Mouse (Mus musculus) layer of hippocampus, adult 9-11 months (tissue): ENCODE results near the gene H2-Eb2.
A peak's percentile ranks its signal among the peaks of the same experiment; 100 is the strongest.

Experiments
- DNase-seq: peaks from one replicate; pipeline ENCODE4 v3.0.0; 2022

The H2-Eb2 gene

DNA sequence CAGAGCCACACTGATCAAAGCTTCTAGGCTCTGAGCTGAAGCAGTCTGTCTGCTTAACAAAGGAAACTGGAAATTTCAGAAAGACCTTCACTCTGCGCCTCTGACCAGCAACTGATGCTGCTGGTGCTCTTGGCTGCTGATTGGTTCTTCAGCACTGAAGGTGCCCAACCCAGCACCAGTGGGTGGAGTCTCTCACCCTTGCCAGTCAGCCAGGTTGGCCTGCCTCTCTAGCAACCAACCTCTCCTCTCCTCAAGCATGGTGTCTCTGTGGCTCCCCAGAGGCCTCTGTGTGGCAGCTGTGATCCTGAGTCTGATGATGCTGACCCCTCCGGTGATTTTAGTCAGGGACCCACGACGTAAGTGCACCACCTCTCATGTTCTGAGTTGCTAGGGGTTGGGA, at the start of gene H2-Eb2:
TSS of gene H2-Eb2 (plus strand) at position 230 of the 400 bp plus-strand sequence.
- no peak for DNase-seq

DNA sequence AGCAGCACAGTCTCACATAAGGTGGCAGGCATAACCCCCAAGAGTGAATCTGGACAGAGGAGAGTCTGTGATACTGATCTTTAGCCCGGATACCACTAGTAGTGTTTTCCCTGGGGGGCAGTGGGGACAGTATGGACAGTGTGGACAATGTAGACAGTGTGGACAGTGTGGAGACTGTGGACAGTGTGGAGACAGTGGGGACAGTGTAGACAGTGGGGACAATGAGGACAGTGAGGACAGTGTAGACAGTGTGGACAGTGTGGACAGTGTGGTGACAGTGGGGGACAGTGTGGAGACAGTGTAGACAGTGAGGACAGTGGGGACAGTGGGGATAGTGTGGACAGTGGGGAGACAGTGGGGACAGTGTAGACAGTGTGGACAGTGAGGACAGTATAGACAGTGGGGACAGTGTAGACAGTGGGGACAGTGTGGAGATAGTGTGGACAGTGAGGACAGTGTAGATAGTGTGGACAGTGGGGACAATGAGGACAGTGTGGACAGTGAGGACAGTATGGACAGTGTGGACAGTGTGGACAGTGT, 44.9 kb upstream of the H2-Eb2 start:
- DNase-seq: no peak

DNA sequence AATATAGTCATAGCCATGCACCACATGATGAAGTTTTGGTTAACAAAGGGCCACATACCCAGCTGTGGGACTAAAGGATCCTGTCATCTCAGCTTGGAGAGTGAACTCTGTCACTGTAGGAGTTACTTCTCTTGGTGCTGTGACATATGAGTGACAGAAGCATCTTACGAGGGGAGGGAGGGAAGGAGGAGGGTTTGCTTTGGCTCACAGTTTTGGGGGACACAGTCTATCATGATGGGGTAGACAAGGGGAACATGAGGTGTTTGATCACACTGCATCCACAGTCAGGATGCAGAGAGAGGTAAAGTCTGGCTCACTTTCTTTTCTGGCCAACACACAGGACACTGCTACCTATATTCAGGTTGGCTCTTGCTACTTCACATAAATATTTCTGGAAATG, 43.6 kb upstream of the H2-Eb2 start:
- no peak for DNase-seq

DNA sequence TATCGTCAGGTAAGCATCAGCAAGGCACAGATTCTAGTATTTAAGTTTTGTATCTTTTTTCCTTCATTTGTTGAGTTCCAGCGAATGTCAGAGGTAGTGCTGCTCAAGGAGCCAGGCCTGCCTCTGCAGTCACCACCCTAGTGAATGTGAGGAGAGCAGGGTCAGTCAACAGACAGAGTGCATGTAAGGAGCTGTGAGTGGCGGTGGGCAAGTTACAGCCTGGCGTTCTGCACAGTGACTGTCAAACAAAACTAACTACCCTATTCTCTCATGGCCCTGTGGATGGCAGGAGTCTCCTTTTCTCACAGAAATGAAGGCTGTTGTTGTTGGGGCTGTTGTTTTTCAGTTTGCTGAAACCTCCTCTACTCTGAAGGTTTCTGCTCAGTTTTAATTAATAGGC, 40.1 kb upstream of the H2-Eb2 start:
- DNase-seq: no peak

DNA sequence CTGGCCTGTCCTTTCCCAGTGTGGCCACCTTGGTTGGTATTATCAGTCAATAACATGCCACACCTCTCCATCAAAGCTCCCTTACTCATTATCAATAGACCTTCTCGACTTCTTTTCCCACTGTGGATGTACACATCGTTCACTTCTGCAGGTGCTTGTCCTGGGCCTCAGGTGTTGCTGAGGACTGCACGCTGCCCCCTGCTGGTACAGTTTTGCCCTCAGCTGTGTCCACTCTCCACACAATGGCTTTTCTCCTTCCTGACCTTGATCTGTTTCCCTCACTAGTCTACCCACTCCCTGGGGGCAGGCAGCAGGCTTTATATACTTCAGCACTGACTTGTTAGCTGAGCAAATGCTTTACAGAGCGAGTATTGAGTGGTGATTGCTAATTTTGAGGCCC, 39.6 kb upstream of the H2-Eb2 start:
- DNase-seq: no peak

DNA sequence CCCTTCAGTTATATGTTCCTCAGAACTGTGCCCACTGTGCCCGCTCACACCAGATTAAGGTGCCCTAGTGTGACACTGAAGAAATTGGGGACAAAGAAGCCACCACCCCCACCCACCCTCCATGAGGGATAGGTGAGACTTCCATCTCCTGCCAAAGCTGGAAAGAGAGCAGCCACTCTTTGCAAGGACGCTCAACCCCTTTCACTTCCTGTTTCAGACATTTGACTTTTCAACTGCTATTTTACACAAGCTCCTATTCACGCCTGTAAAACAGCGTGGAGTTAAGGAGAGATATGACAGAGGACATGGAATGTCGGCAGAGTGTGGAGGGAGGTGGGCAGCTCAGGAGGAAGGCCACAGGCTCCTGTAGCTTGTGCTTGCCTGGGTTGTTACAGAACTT, 39.0 kb upstream of the H2-Eb2 start:
- DNase-seq: no peak

DNA sequence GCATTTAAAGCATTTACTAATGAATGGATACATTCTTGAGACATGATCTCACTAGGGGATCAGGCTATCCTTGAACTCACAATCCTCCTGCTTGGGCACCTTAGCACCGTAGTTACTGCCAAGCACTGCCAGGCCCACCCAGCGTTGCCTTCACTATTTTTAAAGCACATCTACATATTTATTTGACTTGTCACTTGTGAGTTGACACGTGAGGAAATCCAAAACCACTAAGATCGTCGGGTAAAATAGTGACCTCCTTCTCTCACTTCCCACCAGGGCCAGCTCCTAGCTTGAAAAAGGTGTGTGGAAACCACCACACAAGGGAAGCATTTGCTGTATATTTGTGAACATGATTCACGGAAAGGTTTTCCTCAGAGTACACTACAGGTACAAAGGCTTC, 38.5 kb upstream of the H2-Eb2 start:
- DNase-seq: no peak

DNA sequence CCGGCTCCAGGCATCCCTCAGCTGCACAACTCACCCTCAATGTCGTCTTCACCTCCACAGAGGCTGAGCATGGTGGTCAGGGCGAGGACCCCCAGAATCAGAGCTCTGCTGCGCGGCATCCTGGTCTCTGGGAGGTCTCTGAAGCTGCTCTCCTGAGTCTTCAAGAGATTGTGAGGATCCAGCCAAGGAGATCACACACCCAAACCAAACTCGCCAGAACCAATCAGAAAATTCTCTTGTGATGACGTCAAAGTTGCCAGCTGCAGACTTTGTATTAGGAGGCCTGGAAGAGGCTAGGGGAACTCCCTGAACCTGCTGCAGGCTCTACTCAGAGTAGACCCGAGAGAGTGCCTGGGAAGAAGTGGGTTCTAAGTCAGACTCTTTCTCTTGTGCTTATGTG, 37.8 kb upstream of the H2-Eb2 start, which contains the start of gene H2-Aa:
TSS of gene H2-Aa (minus strand) at position 176 of the 400 bp plus-strand sequence.
- DNase-seq: peak; percentile 89

DNA sequence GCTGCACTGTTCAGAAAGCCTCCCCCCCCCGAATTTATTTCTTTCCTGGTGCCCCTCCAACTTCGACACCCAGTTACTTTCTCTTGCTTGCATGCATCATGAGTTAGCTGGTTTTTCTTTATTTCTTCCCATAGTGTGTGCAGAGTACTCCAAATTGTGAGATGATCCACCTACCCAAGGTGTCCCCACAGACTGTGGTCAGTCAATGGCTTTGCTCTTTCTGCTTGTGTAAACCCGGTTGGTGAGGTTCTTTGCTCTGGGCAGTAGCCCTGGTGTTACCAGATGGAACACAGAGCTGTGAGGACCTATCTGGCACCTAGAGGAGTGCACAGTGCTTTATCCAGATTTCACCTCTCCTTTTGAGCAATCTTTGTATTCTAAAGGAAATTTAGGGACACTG, 37.3 kb upstream of the H2-Eb2 start:
- DNase-seq: no peak

DNA sequence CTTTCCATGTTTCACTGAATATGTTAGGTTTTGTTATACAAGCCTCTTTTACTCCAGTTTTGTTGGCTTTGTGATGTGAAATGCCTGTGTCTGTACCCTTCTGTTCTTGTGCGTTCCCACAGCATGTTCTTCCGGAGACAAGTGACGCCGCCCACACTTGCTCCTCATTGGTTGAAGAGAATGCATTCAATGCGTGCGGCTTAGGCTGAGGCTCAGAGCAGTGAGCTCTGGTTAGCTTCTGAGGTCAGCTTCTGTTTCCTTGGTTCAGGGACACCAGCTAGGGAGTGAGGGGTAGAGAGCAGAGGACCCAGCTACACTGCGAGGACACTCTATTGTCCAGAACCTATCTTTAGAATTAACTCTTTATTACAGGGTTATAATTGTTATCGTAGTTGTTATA, 33.9 kb upstream of the H2-Eb2 start:
- peak; percentile 83 for DNase-seq

DNA sequence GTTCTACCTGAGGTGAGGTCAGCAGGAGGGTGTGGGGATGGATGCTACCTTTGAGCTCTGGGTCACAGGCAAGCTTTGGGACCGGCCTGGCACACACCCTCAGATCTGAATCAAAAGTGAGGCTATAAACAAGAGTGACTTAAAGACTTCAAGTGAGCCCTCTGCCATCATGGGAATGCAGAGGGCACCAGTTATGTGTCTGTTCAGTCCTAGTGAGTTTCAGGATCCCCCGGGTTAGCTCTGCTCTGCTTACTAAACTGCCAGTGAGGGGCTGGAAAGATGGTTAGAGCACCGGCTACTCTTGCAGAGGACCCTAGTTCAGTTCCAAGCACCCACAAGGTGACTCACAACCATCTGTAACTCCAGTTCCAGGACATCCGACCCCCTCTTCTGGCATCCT, 32.9 kb upstream of the H2-Eb2 start:
- DNase-seq: no peak

DNA sequence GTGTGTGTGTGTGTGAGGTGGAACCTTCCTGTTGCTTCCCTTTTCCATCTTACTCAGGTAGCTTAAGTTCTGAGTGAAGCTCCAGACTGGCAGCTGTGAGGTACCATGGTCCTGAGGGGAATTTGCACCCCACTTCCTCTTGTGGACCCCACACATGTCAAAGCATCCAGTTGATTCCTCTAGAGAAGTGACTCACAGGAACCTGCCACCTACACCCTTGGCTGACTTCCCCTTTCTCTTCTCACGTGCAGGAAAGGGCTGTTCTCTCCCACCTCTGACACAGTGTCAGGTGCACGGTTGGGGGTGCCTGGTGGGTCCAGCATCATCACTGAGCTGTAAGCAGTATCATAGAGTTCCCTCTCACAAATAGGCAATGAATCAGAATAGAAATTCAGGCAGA, 31.9 kb upstream of the H2-Eb2 start:
- DNase-seq: no peak

DNA sequence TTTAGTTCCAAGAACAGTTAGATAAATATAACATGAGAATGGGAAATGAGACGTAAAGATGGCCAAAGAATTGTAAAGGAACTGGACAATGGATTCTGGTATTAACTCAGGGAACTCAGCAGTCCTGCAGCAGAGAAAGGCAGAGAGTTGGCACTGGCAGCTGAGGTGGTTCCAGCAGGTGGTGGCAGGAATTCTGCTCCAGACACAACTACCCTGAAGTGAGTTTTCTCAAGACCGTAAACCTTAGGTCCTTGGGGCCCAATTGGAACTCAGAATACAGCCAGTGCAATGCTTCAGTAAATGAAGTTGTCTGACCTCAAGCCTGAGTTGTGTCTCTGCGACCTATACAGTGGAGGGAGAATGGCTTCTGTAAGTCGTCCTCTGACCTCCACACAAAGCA, 31.2 kb upstream of the H2-Eb2 start:
- DNase-seq: no peak

DNA sequence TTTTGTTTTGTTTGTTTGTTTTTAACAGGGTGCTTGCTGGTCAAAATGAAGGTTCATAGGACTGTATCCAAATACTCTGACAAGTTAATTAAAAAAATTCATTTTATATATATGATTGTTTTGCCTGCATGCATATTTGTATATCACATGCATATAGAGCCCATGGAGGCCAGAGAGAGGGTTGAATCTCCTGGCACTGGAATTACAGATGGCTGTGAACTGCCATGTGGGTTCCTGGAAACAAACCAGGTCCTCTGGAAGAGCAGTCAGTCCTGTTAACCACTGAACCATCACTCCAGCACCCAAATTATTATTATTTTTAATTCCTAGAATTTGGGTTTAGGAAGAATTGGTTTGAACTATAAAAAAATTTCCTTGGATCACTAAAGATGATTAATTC, 30.2 kb upstream of the H2-Eb2 start:
- no peak for DNase-seq

DNA sequence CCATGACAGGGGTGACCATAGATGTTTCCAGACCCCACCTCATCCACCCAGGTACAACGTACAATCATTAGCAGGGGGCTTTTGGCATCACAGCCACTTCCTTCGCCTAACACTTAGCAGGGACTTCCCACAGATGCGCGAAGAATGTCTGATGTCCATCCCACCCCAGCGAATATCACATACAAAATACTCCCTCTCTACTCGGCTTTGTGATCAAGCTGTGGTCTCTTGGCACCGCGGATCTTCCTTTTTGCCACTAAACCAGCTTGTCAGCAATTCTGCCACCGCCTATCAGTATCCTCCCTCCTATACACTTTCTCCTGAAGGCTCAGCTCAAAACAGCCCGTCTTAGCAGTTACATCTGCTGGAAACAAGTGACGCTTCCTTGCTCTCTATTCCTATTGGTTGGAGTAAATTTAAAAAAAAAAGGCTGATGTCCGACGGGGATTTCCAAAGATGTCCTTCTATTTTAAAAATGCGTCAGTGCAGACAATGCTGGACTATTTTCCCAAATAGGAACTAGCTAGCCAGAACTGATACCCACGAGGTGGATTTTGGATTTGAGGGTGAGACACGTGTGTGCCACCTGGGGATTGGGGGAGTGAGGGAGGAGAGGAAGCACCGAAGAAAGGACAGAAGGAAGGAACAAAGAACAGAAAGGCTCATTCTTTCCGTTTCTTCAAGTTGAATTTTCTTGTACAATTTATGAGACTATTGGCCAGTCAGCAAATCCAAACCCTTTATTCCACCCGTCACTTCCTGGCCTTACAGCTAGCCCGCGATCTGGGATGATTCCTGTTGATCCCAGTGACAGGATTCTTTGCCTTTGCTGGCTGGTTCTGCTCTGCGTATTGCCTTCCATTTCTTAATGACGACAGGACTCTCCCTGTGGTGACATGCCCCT, 29.3 kb upstream of the H2-Eb2 start:
- DNase-seq: peak; percentile 53

DNA sequence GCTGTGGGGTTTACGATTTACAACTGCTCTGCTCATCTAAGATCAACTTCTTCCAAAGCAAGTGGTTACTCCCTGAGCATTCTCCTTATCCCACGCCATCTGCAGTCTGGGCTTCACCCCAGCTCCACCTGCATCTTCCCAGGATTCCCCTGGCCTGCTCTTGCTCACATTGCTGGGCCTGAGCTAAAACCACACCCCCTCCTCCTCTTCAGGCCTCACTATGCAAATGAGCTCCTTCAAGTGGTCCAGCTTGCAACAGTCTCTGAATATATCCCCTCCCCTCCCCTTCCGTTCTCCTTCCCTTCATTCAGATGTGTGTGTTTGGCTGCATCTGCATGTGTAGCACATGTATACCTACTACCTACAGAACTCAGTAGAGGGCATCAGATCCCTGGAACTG, 26.1 kb upstream of the H2-Eb2 start:
- DNase-seq: no peak

DNA sequence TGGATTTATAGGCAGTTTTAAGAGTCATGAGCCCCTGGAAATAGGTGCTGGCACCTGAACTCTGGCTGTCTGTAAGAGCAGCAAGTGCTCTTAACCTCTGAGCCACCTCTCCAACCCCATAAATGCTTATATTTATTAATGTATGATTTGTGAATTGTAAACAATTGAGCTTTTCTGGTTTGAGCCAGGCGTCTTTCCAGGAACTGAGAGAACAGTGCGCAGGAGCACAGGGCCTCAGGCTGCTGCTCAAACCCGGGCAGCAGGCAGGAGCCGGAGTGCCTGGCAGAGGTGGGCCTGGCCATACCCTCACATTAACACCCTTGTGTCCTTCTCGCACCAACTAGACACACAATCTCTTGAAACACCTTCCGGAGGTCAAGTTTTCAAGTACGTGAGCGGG, 25.4 kb upstream of the H2-Eb2 start:
- DNase-seq: no peak

DNA sequence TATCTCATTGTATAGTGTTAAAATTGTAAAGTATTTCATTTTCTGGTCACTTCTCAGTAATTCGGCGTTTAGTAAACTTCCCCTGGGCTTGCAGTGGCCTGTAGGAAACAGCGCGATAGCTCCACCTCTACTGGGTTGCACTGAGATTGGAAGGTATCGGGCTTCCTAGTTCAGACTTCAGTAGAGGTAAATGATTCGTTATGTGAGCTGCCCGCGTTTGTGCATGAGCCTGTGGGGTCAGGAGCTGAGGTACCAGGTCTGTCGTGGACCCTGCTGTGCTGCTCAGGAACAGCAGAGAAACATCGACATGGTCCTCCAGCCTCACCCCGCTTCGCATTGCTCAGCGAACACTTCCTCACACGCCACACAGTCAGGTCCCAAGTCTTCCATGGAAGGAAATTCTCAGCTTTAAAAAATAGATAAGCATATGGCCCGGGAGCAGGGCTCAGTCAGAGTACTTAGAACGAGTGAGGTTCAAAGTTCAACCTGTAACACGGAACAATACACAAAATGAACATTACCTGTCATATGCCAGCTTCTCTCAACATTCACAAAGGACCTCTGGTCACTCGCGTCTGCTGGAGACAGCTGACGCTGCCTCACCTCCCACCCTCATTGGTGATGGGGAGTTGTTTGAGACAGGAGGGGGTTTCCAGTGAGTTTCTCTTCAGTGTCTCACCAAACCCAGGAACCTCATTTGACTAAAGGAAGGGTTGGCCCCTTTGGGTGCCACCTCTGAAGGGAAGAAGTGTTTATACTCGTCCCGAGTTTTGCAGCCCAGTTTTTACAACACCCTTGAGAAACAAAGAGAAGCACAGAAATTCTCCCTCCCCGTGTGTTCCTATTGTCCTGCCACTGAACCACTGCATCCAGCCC, 24.5 kb upstream of the H2-Eb2 start:
- no peak for DNase-seq

DNA sequence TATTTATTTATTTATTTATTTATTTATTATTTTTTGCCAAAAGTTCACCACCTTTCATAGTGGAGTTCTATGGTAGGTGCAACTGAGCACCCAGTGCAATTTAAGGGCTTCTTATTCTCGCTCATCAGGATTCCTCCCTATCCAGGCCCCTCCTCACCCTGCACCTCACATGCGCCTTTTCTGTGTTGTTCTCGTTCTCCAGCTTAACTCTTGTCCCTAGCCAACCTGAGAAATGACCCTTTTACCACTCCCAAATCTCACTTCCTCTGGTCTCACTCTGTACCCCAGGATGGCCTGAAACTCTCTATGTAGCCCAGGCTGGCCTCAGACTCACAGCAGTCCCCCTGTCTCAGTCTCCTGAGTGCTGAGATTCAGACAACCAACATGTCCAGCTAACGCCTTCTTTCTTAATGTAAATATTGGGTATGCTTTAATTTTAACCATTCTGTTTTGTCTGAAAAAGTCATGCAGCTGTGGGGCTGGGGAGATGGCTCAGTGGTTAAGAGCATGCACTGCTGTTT, 23.7 kb upstream of the H2-Eb2 start:
- no peak for DNase-seq

DNA sequence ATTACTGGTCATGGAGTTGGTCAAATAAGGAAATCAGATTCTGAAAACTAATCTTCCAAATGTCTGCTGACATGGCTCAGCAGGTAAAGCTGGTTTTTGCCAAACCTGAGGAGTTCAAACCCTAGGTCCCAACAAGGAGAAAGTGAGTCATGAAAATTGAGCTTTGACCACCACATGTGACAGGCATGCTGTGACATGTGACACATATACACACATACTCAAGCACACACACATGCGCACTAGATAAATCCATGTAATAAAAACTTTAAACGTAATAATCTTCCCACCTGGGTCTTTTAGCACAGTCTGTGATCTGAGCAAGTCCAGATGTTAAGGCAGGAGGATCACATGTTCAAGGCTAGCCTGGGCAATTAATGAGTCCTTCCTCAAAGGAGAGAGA, 21.7 kb upstream of the H2-Eb2 start:
- no peak for DNase-seq

DNA sequence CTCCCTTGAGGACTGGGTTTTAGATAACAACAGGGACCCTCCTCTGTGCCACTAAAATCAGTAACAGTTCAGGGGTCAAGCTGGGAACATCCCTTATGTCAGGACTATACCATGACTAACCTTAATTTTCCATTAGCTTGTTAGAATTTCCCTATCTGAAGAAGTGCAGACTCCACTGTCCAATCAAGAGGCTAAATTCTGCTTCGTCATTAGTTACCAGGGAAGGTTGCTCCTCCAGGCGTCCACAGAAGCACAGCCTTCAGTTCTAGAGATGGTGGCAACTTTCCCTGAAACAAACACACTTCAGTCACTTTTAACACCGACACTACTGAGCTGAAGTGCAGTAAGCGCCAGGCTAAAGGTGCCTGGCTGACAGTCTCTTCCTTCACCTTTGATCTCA, 20.7 kb upstream of the H2-Eb2 start:
- DNase-seq: peak; percentile 84

DNA sequence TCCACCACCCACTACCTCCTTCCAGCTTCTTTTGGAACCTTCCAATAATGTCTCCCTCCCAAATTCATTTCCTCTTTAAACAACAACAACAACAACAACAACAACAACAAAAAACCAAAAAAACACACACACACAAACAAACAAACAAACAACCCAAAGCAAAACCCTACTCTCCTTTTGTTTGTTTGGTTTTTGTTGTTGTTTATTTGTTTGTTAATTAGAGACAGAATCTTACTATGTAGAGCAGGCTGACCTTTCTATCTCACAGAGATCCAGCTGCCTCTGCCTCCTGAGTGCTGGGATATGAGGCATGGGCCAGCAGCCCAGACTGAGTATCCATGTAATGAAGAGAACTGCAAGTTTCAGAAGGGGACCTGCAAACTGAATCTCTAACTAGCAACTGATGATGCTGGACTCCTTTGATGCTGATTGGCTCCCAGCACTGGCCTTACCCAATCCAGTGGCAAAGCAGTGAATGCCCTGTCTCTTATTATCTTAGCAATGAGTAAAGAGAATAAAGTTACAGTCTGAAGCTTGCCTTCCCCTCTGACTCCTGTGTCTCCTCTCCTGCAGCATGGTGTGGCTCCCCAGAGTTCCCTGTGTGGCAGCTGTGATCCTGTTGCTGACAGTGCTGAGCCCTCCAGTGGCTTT, 20.0 kb upstream of the H2-Eb2 start, which contains the start of gene H2-Eb1:
TSS of gene H2-Eb1 (plus strand) at position 488 of the 651 bp plus-strand sequence.
- DNase-seq: peak; percentile 92

DNA sequence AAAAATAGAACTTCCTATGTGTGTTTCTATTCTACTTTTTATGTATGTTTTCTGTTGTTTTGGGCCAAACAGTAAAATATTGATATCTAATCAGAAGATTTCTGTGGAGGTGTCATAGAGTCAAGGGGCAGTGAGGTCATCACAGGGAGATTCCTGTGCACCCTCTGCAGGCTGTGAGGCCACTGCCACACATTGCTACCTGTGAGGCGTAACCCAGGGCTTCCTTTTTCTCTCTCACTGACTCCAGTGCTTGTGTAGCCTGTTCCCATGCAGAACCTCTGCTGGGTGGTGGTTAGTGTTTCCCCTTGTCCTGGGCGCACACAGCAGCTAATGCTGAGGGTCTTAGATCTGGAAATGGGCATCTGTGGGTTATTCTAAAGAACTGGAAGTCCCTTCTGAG, 19.1 kb upstream of the H2-Eb2 start:
- DNase-seq: no peak
